Mouse (Mus musculus) layer of hippocampus, postnatal 10 days (tissue): ENCODE data around the gene Akap10. TPM values are rescaled to one million over a fixed set of nuclear protein-coding genes. Genes with fewer than 3 reads are reported as not detected.
"Not testable (repeated sequence)": the region's sequence is repeated elsewhere in the genome, so short reads cannot be mapped to it uniquely, and the experiment has no call there.

Experiments
- DNase-seq, 2 experiments: peaks; one replicate each; pipeline ENCODE4 v3.0.0; 2021; ENCODE audit warnings: low spot score in 2 of 2
- long read RNA-seq: library from polyadenylated mRNA; stranded (forward); transcript quantifications from one replicate; pipeline ENCODE4 v2.0.0, GENCODE M21; 2023
- total RNA-seq, 2 experiments: library from RNA; stranded (reverse); gene quantifications; 2 replicates each; pipeline ENCODE4 v1.2.3; 2021

The Akap10 gene
- total RNA-seq = 10 to 100 TPM; 26.4 to 31.2 TPM
- long read RNA-seq, transcript Akap10-202 (15 exons, 3,874 nt) = major isoform, 11 of 16 reads
- long read RNA-seq, partial matches to known transcripts = 3 of 16 reads
- long read RNA-seq, other reads (novel, unspliced or antisense) = 2 of 16 reads

- peak; percentile 93 to 95 for DNase-seq
Observed at GRCm38 (mm10) chr11:61930098-61930517, at the start of gene Akap10. Akap10 (minus strand) TSS chr11:61930252.

GRCm38 (mm10) chr11:61975783-61976182 is 45.7 kb upstream of the Akap10 start:
- no peak for DNase-seq

- no peak for DNase-seq
Observed at GRCm38 (mm10) chr11:61974106-61974707, 44.2 kb upstream of the Akap10 start.

- no peak for DNase-seq
Observed at GRCm38 (mm10) chr11:61971441-61972221, 41.6 kb upstream of the Akap10 start.

- DNase-seq = no peak
Observed at GRCm38 (mm10) chr11:61970901-61971300, 40.8 kb upstream of the Akap10 start.

- DNase-seq = no peak
Observed at GRCm38 (mm10) chr11:61968875-61969274, 38.8 kb upstream of the Akap10 start.

GRCm38 (mm10) chr11:61967034-61967433 is 37.0 kb upstream of the Akap10 start:
- DNase-seq = no peak

- no peak for DNase-seq
Observed at GRCm38 (mm10) chr11:61964611-61965010, 34.6 kb upstream of the Akap10 start.

- DNase-seq = no peak
Observed at GRCm38 (mm10) chr11:61963193-61963592, 33.1 kb upstream of the Akap10 start.

- DNase-seq = no peak
Observed at GRCm38 (mm10) chr11:61962684-61963083, 32.6 kb upstream of the Akap10 start.

GRCm38 (mm10) chr11:61960096-61960495 is 30.0 kb upstream of the Akap10 start:
- DNase-seq = no peak

- DNase-seq = not testable (repeated sequence)
Observed at GRCm38 (mm10) chr11:61958706-61959105, 28.7 kb upstream of the Akap10 start.

- DNase-seq = no peak
Observed at GRCm38 (mm10) chr11:61957296-61957813, 27.3 kb upstream of the Akap10 start.

- peak; percentile 98 for DNase-seq
Observed at GRCm38 (mm10) chr11:61956572-61957295, 26.7 kb upstream of the Akap10 start, which contains the start of gene Specc1. Specc1 (plus strand) TSS chr11:61956763.

- no peak for DNase-seq
Observed at GRCm38 (mm10) chr11:61955951-61956350, 25.9 kb upstream of the Akap10 start.

- no peak for DNase-seq
Observed at GRCm38 (mm10) chr11:61955136-61955535, 25.1 kb upstream of the Akap10 start.

- peak; percentile 86 to 87 for DNase-seq
Observed at GRCm38 (mm10) chr11:61950632-61951031, 20.6 kb upstream of the Akap10 start.

GRCm38 (mm10) chr11:61949315-61949714 is 19.3 kb upstream of the Akap10 start:
- DNase-seq = peak; percentile 79 to 80

- no peak for DNase-seq
Observed at GRCm38 (mm10) chr11:61946608-61947007, 16.6 kb upstream of the Akap10 start.

GRCm38 (mm10) chr11:61944417-61944816 is 14.4 kb upstream of the Akap10 start:
- no peak for DNase-seq

GRCm38 (mm10) chr11:61942903-61943302 is 12.9 kb upstream of the Akap10 start:
- DNase-seq = no peak
